Mouse (Mus musculus) kidney, adult 11 months (tissue): ENCODE measurements at regions not wholly inside any gene's neighbourhood (a gene's known extent, or its start where the extent isn't known, plus 50 kb on each side); places are given as distances from the start of the nearest gene placed in this dataset.

Experiments
- DNase-seq: peaks from one replicate; pipeline ENCODE4 v3.0.0; 2022

- DNase-seq: no peak
Observed at GRCm38 (mm10) chr5:50125676-50126075, 66.9 kb upstream of the Adgra3 start.

GRCm38 (mm10) chr5:50122829-50123241 lies 64.0 kb upstream of the Adgra3 start:
- DNase-seq: no peak

- no peak for DNase-seq
Observed at GRCm38 (mm10) chr5:50119860-50120259, 61.1 kb upstream of the Adgra3 start.
